Mouse (Mus musculus) ES-E14 (cell line): ENCODE data around the gene Zbtb22.

Experiments
- HCFC1 ChIP-seq: IDR thresholded peaks from 2 replicates; pipeline ENCODE4 v1.6.1; 2012; ENCODE audit warnings: low read length, inconsistent platforms, borderline replicate concordance; ENCODE audit not compliant: insufficient read depth
- MAFK ChIP-seq: IDR thresholded peaks from 2 replicates; pipeline ENCODE4 v1.6.1; 2014; ENCODE audit warnings: mild to moderate bottlenecking, low read depth, low read length, inconsistent platforms; ENCODE audit not compliant: insufficient read depth
- ZC3H11A ChIP-seq: IDR thresholded peaks from 2 replicates; pipeline ENCODE4 v1.6.1; 2012; ENCODE audit warnings: low read depth, mild to moderate bottlenecking, inconsistent platforms, low read length, borderline replicate concordance
- ZNF384 ChIP-seq: IDR thresholded peaks from 2 replicates; pipeline ENCODE4 v1.6.1; 2012; ENCODE audit warnings: low read depth, low read length, inconsistent platforms

- TF ChIP-seq MAFK (no peak), HCFC1 (no peak), ZC3H11A (no peak), ZNF384 (no peak)
These were observed 1.3 kb downstream of the Zbtb22 start for GRCm38 (mm10) chr17:33916847-33917655.
